Mouse (Mus musculus) left cerebral cortex, adult 11 months (tissue): ENCODE data around the gene Alad.

Experiments used
- DNase-seq: peaks from one replicate; pipeline ENCODE4 v3.0.0; 2022; ENCODE audit warnings: low spot score

Gene Alad

DNA sequence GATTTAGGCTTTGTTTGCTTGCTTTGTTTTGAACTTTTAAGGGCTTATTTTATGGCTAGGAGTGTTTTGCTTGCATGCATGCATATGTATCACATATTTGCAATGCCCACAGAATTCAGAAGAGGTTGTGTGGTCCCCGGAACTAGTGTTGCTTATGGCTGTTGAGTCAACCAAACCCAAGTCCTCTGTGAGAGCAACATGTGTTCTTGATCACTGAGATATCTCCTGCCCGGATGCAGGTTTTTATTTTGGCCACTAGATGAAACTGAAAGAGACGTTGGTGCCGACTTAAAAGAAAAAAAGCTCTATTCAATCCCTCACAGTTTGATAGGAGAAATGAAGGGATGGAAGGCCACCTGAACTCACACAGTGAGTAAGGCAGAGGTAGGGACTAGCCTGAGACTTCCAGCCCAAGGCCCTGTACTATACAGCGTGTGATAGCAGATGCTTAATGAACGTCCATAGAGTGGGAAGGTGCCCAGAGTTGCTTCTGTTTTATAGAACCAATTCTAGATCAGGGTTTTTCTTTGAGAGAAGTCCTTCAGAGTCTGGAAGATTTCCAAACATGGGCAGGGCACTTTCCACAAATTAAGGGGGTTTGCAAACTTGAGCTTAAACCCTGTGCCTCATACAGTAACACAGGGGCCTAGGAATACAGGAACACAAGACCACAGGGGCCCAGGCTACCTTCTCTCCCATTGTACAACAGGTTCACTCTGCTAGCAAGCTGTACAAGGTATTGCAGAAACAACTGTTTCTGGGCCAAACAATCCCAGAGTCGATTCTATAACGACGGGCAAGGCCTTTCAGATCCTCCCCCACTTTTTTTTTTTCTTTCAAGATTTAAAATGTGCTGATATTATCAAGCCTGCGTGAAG is 1.9 kb downstream of the Alad start:
- DNase-seq = no peak

DNA sequence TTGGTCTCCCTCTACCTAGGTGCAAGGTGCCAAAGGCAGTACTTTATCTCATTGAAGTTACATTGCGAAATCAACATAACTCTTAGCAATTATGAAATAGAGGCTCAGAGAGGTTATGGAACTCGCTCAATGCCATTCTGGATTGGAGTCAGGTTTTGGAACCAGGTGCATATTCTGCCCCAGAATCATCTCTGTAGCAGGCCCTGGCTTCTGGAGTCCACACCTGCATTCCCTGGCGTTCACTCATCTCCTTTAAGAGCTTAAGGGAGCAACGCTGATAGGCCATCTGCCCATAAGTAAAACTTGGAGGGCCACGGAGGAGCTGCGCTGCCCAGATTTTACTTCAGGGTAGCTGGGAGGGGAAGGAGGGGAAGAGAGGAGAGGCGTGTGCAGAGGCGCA is 2.7 kb downstream of the Alad start:
- DNase-seq = no peak

GRCm38 (mm10) chr4:62516579-62516978 is 3.1 kb downstream of the Alad start:
- DNase-seq = no peak

GRCm38 (mm10) chr4:62516079-62516478 is 3.6 kb downstream of the Alad start:
- DNase-seq = no peak

- no peak for DNase-seq
These were observed 4.2 kb downstream of the Alad start for GRCm38 (mm10) chr4:62515490-62515889.

DNA sequence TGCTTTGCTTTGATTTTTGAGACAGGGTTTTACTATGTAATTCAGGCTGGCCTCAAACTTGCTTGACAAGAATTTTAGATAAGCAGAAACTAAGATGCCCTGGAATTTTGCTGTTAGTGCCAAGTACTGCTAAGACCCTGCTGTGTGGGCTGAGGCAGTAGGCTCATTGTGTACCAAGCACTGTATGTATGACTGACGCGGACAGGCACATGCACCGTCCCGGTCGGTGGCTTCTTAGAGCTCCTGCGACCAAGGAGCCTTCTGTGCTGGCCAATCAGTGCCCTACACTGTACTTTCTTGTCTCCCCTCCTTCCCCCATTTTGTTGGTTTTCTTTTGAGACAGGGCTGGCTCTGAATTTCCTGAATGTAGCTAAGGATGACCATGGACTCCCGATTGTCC is 4.7 kb downstream of the Alad start:
- DNase-seq = no peak

GRCm38 (mm10) chr4:62513998-62514506 is 5.7 kb downstream of the Alad start:
- no peak for DNase-seq

- DNase-seq = no peak
These were observed 9.8 kb downstream of the Alad start for GRCm38 (mm10) chr4:62509946-62510345.

GRCm38 (mm10) chr4:62508839-62509238 is 10.9 kb downstream of the Alad start:
- DNase-seq = no peak

- no peak for DNase-seq
These were observed 12.9 kb downstream of the Alad start for GRCm38 (mm10) chr4:62506798-62507197.

GRCm38 (mm10) chr4:62505991-62506390 is 13.7 kb downstream of the Alad start:
- no peak for DNase-seq

DNA sequence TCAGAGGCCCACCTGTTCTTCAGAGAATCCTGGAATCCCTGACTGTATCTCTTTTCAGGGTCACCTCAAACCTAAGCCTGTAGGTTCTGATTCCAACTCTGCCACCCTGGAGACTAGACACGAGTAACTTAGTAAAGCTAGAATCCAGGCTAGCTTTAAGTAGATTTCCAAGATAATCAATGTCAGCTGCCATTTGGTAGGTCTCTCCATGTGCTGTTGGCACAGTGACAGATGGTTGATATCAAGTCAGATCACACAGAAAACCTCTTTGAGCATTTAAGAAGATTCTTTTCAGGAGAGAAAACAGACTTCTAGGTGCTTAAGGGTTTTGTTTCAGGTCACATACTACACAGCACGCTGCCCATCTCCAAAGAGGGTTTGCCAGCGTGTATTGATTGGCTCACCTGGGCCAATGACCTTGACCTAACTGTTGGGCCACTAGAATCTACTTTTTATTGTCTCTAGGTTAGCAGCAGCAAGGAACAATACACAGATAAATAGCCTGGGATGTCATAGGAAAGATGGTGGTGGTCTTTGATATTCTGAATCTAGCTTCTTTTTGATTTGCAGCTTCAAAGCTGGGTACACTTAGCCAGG is 16.2 kb downstream of the Alad start, which contains the start of gene Hdhd3:
Gene Hdhd3, minus strand, starts transcription at position 94 of the 597 bp plus-strand sequence.
- no peak for DNase-seq

- DNase-seq = no peak
These were observed 16.7 kb downstream of the Alad start for GRCm38 (mm10) chr4:62502969-62503368.

GRCm38 (mm10) chr4:62501964-62502732 is 17.6 kb downstream of the Alad start:
- DNase-seq = peak; percentile 83

GRCm38 (mm10) chr4:62501534-62501933 is 18.2 kb downstream of the Alad start:
- no peak for DNase-seq

- DNase-seq = no peak
These were observed 18.9 kb downstream of the Alad start for GRCm38 (mm10) chr4:62500799-62501198.

DNA sequence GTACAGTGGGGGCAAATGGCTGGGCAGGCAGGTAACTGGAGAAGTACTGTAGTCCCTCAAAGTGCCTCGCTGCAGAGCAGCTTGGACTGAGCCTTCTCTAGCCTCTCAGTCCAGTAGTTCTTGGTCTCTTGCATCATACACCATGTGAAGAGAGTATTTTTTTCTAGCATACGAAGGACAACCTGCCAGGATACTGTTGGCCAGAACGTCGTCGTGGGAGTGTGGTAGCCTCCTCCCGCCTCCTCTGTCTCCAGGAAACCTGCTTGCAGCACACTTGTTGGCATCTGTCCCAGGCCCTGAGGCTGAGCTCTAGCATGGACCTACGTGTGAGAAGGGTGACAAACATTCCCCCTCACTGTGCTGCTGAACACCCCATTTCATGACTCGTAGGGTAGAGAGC is 22.9 kb downstream of the Alad start:
- peak; percentile 57 for DNase-seq

- DNase-seq = no peak
These were observed 23.8 kb downstream of the Alad start for GRCm38 (mm10) chr4:62495946-62496345.

DNA sequence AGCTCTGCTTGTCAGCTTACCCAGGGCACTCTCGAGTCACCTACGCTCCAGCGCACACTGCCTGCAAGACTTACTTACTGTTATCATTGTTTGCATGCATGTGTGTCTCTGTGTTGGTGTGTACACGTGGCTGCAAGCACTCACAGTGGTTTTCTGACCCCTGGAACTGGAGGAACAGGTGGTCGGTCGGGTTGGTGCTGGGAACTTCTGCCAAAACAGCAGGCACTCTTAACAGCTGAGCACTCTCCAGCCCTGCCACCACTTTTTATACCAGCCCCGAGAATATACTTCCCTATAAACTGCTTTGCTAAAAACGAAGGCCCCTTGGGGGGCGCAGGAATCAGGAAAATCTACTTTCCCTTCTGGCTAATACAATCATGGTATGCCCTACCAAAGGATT is 25.5 kb downstream of the Alad start:
- no peak for DNase-seq

- DNase-seq = no peak
These were observed 27.0 kb downstream of the Alad start for GRCm38 (mm10) chr4:62492682-62493081.

GRCm38 (mm10) chr4:62487914-62488313 is 31.8 kb downstream of the Alad start:
- no peak for DNase-seq

DNA sequence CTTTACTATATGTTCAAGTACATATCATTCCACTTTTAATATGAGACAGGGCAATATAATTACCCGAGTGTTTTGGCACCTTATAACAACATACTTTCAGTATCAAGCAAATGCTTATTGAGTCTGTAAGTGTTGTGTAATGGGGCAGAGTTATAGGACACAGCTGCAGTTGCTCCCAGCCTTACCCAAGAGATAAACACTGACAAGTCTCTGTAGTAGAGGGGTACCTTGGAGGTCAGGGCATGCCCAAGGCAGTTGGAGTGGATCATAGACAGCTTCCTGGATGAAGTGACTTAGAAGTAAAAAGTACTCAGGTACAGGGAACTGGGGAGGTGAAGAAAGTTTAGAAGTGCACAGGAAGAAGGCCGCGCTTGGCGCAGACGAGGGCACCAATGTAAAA is 32.5 kb downstream of the Alad start:
- no peak for DNase-seq
